Mouse (Mus musculus) myocyte (in vitro differentiated cells): ENCODE results near the gene Gm9970. TPM values are rescaled to one million over a fixed set of nuclear protein-coding genes. Genes with fewer than 3 reads are reported as not detected.
A peak's percentile ranks its signal among the peaks of the same experiment; 100 is the strongest.

ENCODE experiments used
- H3K27me3 ChIP-seq: one replicate; pipeline ENCODE4 v1.6.1; 2011; ENCODE audit not compliant: control insufficient read depth, insufficient read depth, insufficient read length
- H3K36me3 ChIP-seq: one replicate; pipeline ENCODE4 v1.6.1; 2011; ENCODE audit not compliant: control insufficient read depth, insufficient read depth
- H3K4me2 ChIP-seq: one replicate; pipeline ENCODE4 v1.6.1; 2011; ENCODE audit warnings: low read depth, control low read depth
- H3K4me3 ChIP-seq: one replicate; pipeline ENCODE4 v1.5.1; 2011; ENCODE audit warnings: mild to moderate bottlenecking, control low read depth, moderate library complexity
- H3K79me2 ChIP-seq: one replicate; pipeline ENCODE4 v1.6.1; 2011; ENCODE audit not compliant: control insufficient read depth, insufficient read depth
- H3ac ChIP-seq: one replicate; pipeline ENCODE4 v1.6.1; 2011; ENCODE audit not compliant: control insufficient read depth, insufficient read length
- CEBPB ChIP-seq: IDR thresholded peaks from 2 replicates; pipeline ENCODE4 v1.6.1; 2011; ENCODE audit warnings: mild to moderate bottlenecking, moderate library complexity; ENCODE audit not compliant: poor library complexity, insufficient read depth, severe bottlenecking
- E2F4 ChIP-seq: IDR thresholded peaks from one replicate; pipeline ENCODE4 v1.6.1; 2011; ENCODE audit warnings: mild to moderate bottlenecking, control low read depth, moderate library complexity; ENCODE audit not compliant: insufficient read depth
- MAX ChIP-seq: IDR thresholded peaks from one replicate; pipeline ENCODE4 v1.6.1; 2011; ENCODE audit warnings: low read depth, mild to moderate bottlenecking, control low read depth
- MYOD1 ChIP-seq, 3 experiments: IDR thresholded peaks; one replicate each; pipeline ENCODE4 v1.6.1; 2011; ENCODE audit warnings: control low read depth in 2 of 3, low read depth in 2 of 3, mild to moderate bottlenecking in 2 of 3, moderate library complexity in 1 of 3; ENCODE audit not compliant: insufficient read length in 2 of 3, control insufficient read depth in 1 of 3
- MYOG ChIP-seq, 3 experiments: IDR thresholded peaks; one replicate each; pipeline ENCODE4 v1.6.1; 2011; ENCODE audit warnings: control low read depth in 2 of 3, low read depth in 2 of 3, mild to moderate bottlenecking in 2 of 3; ENCODE audit not compliant: insufficient read length in 2 of 3, control insufficient read depth in 1 of 3, insufficient read depth in 1 of 3
- POLR2A ChIP-seq: IDR thresholded peaks from one replicate; pipeline ENCODE4 v1.6.1; 2011; ENCODE audit warnings: low read depth, mild to moderate bottlenecking, control low read depth, moderate library complexity; ENCODE audit not compliant: insufficient read length
- POLR2AphosphoS2 ChIP-seq: IDR thresholded peaks from one replicate; pipeline ENCODE4 v1.6.1; 2011; ENCODE audit warnings: low read depth, control low read depth; ENCODE audit not compliant: insufficient read length
- REST ChIP-seq: IDR thresholded peaks from one replicate; pipeline ENCODE4 v1.6.1; 2011; ENCODE audit warnings: mild to moderate bottlenecking, control low read depth, moderate library complexity; ENCODE audit not compliant: insufficient read depth, insufficient read length
- SRF ChIP-seq: IDR thresholded peaks from one replicate; pipeline ENCODE4 v1.6.1; 2011; ENCODE audit warnings: low read depth; ENCODE audit not compliant: control insufficient read depth, insufficient read length
- TCF12 ChIP-seq: IDR thresholded peaks from one replicate; pipeline ENCODE4 v1.6.1; 2011; ENCODE audit warnings: mild to moderate bottlenecking, control low read depth; ENCODE audit not compliant: poor library complexity, insufficient read depth, severe bottlenecking
- TCF3 ChIP-seq: IDR thresholded peaks from one replicate; pipeline ENCODE4 v1.6.1; 2011; ENCODE audit warnings: low read depth, control low read depth; ENCODE audit not compliant: insufficient read length
- USF1 ChIP-seq: IDR thresholded peaks from one replicate; pipeline ENCODE4 v1.6.1; 2011; ENCODE audit warnings: low read depth, mild to moderate bottlenecking, control low read depth, moderate library complexity
- polyA plus RNA-seq: library from polyadenylated mRNA; unstranded; fragments of >200 nt; fragmentation: generic; extraction: Trizol; gene quantifications from one replicate; pipeline ENCODE4 v1.2.1, GENCODE M21; 2012; ENCODE audit warnings: missing spikeins

The Gm9970 gene
- polyA plus RNA-seq, 1 experiment = not detected

DNA sequence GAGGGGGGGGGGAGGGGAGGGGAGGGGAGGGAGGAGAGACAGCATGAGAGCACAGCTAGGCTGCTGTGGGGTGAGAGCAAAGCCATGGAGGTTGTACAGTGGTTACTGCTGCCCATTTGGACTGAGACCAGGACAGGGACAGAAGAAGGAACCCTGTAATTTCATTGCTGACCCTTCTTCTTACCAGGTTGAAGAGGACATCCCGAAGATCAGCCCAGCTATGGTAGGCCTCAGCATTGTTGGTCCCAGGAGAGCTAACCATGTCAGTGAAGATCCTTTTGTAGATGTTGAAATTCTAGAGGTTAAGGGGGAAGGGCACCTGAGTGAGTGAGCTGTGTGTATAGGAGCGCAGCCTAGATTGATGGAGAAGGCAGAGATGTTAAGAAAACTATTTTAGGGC is 14.3 kb upstream of the Gm9970 start:
- no peaks in the 10 kb centered on the region for H3K79me2 ChIP-seq
- TF ChIP-seq CEBPB (no peak), REST (no peak), SRF (no peak), POLR2A (no peak), E2F4 (no peak), MYOD1 (IDR thresholded peaks at IDR 0.05; ENCODE audit: control insufficient read depth in 1 of 3, insufficient read length in 2 of 3, low read depth in 2 of 3) (no peak), MAX (no peak), USF1 (no peak), POLR2AphosphoS2 (no peak), TCF3 (no peak), MYOG (IDR thresholded peaks at IDR 0.05; ENCODE audit: control insufficient read depth in 1 of 3, insufficient read depth in 1 of 3, insufficient read length in 2 of 3, low read depth in 2 of 3) (no peak), TCF12 (no peak)
- peaks cover 8% of the 10 kb centered on the region for H3K36me3 ChIP-seq
- H3K4me2 ChIP-seq = no peak overlapping the region
- no peaks in the 10 kb centered on the region for H3K27me3 ChIP-seq
- H3ac ChIP-seq = no peak overlapping the region
- no peak overlapping the region for H3K4me3 ChIP-seq

DNA sequence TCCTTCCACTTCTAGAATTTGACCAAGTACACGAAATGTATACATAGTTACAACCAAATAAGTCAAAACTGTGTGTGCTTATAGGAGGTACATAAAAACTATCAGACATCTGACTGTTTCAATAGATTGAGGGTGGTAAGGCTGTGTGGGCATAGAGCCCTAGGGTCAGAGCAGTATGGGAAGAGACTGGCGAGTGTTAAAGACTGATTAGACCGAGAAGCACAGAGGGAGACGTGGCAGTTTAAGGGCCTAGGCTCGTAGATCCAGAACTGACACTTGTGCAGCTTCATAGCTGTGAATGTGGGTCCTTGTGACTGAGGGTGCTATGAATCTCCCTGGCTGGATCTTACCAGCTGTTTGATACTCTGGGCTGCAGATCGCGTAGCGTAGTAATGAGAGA is 13.9 kb upstream of the Gm9970 start:
- Histone ChIP-seq H3K36me3 (peaks cover 13% of the 10 kb centered on the region), H3K4me2 (no peak overlapping the region), H3K27me3 (no peaks in the 10 kb centered on the region), H3K79me2 (no peaks in the 10 kb centered on the region), H3ac (no peak overlapping the region), H3K4me3 (no peak overlapping the region)
- TF ChIP-seq POLR2A = no peak

DNA sequence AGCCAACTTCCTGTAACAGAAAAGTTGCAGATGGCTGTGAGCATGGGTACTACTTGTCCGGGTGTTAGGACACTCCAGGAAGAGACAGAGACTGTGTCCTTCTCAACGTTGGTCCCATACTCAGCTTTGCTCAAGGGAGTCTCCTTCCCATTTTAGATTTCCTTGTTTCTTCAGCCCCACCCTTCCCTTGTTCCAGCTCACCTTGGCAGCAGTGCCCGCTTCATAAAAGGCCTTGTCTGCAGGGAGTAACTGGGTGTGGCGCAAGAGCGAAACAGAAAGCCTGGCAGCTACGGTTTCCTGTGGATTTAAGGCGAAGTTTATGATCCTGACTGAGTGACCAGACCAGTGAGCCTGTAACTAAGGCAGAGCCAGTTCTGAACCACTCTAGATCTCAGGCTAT is 13.4 kb upstream of the Gm9970 start:
- Histone ChIP-seq H3K4me2 (no peak overlapping the region), H3K4me3 (no peak overlapping the region), H3ac (no peak overlapping the region), H3K79me2 (no peaks in the 10 kb centered on the region), H3K36me3 (peaks cover 17% of the 10 kb centered on the region), H3K27me3 (no peaks in the 10 kb centered on the region)
- TF ChIP-seq CEBPB = no peak
- no peak for TF ChIP-seq SRF
- TF ChIP-seq MYOG (IDR thresholded peaks at IDR 0.05; ENCODE audit: control insufficient read depth in 1 of 3, insufficient read depth in 1 of 3, insufficient read length in 2 of 3, low read depth in 2 of 3) = no peak
- no peak for TF ChIP-seq TCF12
- TF ChIP-seq MAX = no peak
- TF ChIP-seq E2F4 = no peak
- no peak for TF ChIP-seq USF1
- TF ChIP-seq POLR2AphosphoS2 = no peak
- no peak for TF ChIP-seq POLR2A
- no peak for TF ChIP-seq REST
- no peak for TF ChIP-seq MYOD1 (IDR thresholded peaks at IDR 0.05; ENCODE audit: control insufficient read depth in 1 of 3, insufficient read length in 2 of 3, low read depth in 2 of 3)
- TF ChIP-seq TCF3 = no peak

DNA sequence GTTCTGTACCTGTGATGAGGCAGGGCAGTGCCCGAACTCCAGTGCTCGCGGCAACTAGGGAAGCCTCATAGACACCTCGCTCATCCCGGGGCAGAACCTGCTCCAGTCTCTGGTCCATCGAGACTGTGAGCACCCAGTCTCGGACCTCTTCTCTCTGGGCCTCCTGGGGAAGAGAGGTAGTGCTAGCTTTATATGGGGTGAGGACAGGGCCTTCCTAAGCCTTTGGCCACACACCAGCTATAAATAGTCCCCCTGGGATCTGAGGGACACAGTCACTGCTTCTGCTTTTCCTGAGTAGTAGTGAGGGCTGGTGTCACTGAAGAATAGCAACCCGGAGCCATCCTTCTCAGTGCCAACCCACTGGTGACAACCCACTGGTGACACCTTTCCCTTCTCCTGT is 12.8 kb upstream of the Gm9970 start:
- Histone ChIP-seq H3K36me3 (peaks cover 24% of the 10 kb centered on the region), H3K4me2 (no peak overlapping the region)
- TF ChIP-seq TCF3 (no peak), REST (no peak), E2F4 (no peak)

DNA sequence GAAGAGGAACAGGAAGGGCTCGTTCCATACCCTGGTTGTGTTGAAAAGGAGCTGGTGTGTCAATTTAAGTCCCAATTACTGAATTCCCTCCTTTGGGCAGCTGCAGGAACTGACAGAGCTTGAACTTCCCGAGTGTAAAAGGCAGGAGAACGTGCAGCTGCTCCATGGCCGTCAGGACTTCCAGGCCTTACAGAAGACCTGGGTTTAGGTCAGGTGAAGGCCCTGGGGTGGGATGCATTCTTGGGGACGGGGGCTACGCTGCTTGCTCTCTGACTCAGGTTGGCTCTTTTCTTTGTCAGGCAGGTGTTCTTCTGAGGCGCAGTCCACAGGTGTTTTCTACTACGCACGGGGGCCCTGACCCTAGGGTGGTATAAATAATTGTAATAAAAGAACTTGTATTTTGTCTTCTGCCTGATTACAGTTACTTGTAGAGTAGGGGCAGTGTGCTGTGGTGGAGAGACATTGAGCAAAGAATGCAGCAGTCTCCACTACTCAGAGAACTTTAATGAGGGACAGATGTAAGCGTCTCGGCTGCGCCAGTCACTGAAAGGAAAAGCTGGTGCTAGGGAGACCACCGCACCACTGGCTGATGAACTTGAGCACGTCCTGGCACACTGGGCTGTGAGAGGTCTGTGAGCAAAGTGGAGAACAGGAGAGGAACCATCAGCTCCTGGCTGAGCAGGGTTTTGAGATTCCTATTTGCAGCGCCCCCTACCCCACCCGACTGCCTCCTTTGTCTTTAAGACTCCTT is 11.9 kb upstream of the Gm9970 start:
- peak; percentile 18 for TF ChIP-seq POLR2AphosphoS2
- TF ChIP-seq MAX = no peak
- no peak for TF ChIP-seq E2F4
- Histone ChIP-seq H3K4me3 (no peak overlapping the region), H3K36me3 (peaks cover 32% of the 10 kb centered on the region), H3K27me3 (no peaks in the 10 kb centered on the region), H3K4me2 (no peak overlapping the region), H3K79me2 (no peaks in the 10 kb centered on the region), H3ac (no peak overlapping the region)

More for the DNA sequence above, 12.8 kb upstream of the Gm9970 start:
- no peak overlapping the region for H3K4me3 ChIP-seq
- H3K79me2 ChIP-seq = no peaks in the 10 kb centered on the region
- no peak overlapping the region for H3ac ChIP-seq
- H3K27me3 ChIP-seq = no peaks in the 10 kb centered on the region
